Mouse (Mus musculus): ENCODE data around the gene Gm20605. TPM values are rescaled to one million over a fixed set of nuclear protein-coding genes. Genes with fewer than 3 reads are reported as not detected.

Gene Gm20605
- polyA plus RNA-seq, 2 experiments: 7.4 to 16.8 TPM

- Histone ChIP-seq H3K36me3 (ENCODE audit: control insufficient read depth, insufficient read depth, low read length) (peaks cover 43% of the 10 kb centered on the region), H3K27ac (replicated peaks; ENCODE audit: low read depth, low read length) (no peak overlapping the region), H3K27me3 (ENCODE audit: control insufficient read depth, insufficient read depth, low read length) (no peaks in the 10 kb centered on the region), H3K4me2 (replicated peaks; ENCODE audit: low read depth, low read length, severe bottlenecking) (no peak overlapping the region), H3K9ac (ENCODE audit: low read depth, low read length, severe bottlenecking) (no peak overlapping the region), H3K4me1 (ENCODE audit: control insufficient read depth, insufficient read depth, low read length) (no peaks in the 10 kb centered on the region), H3K4me3 (replicated peaks; ENCODE audit: low read length) (no peak overlapping the region), H3K9me3 (ENCODE audit: control insufficient read depth, low read length) (no peaks in the 10 kb centered on the region)
- DNase-seq (ENCODE audit: low spot score) (no peak), ATAC-seq (ENCODE audit: low FRiP score, low read depth) (no peak)
- WGBS: 86% methylated on average over 6 of the region's 6 CpGs
- TF ChIP-seq POLR2A (IDR thresholded peaks at IDR 0.05; ENCODE audit: borderline replicate concordance, extremely low read depth, insufficient read depth, insufficient read length): no peak
These were observed 31.2 kb downstream of the Gm20605 start for GRCm38 (mm10) chr5:137660064-137660688.

- Histone ChIP-seq H3K9ac (ENCODE audit: low read depth, low read length, severe bottlenecking) (no peak overlapping the region), H3K27ac (replicated peaks; ENCODE audit: low read depth, low read length) (no peak overlapping the region), H3K27me3 (ENCODE audit: control insufficient read depth, insufficient read depth, low read length) (no peaks in the 10 kb centered on the region), H3K4me2 (replicated peaks; ENCODE audit: low read depth, low read length, severe bottlenecking) (no peak overlapping the region), H3K9me3 (ENCODE audit: control insufficient read depth, low read length) (no peaks in the 10 kb centered on the region), H3K36me3 (ENCODE audit: control insufficient read depth, insufficient read depth, low read length) (peaks cover 65% of the 10 kb centered on the region), H3K4me1 (ENCODE audit: control insufficient read depth, insufficient read depth, low read length) (no peaks in the 10 kb centered on the region), H3K4me3 (replicated peaks; ENCODE audit: low read length) (no peak overlapping the region)
- no peak for TF ChIP-seq POLR2A (IDR thresholded peaks at IDR 0.05; ENCODE audit: borderline replicate concordance, extremely low read depth, insufficient read depth, insufficient read length)
- DNase-seq (ENCODE audit: low spot score) (no peak), ATAC-seq (ENCODE audit: low FRiP score, low read depth) (no peak)
- 79% methylated on average over 9 of the region's 9 CpGs for WGBS
These were observed 34.1 kb downstream of the Gm20605 start for GRCm38 (mm10) chr5:137663057-137663456.

- H3K36me3 ChIP-seq (ENCODE audit: control insufficient read depth, insufficient read depth, low read length): peaks cover 32% of the 10 kb centered on the region
- H3K9ac ChIP-seq (ENCODE audit: low read depth, low read length, severe bottlenecking): no peak overlapping the region
- no peak overlapping the region for H3K4me2 ChIP-seq (replicated peaks; ENCODE audit: low read depth, low read length, severe bottlenecking)
- no peaks in the 10 kb centered on the region for H3K27me3 ChIP-seq (ENCODE audit: control insufficient read depth, insufficient read depth, low read length)
- 0 out of 2 replicates have a peak overlapping the region, but pooled peaks have one; percentile 33 for H3K27ac ChIP-seq (replicated peaks; ENCODE audit: low read depth, low read length)
- no peaks in the 10 kb centered on the region for H3K9me3 ChIP-seq (ENCODE audit: control insufficient read depth, low read length)
- DNase-seq (ENCODE audit: low spot score) (no peak), ATAC-seq (ENCODE audit: low FRiP score, low read depth) (no peak)
- peaks cover 12% of the 10 kb centered on the region for H3K4me1 ChIP-seq (ENCODE audit: control insufficient read depth, insufficient read depth, low read length)
- no peak overlapping the region for H3K4me3 ChIP-seq (replicated peaks; ENCODE audit: low read length)
- TF ChIP-seq POLR2A (IDR thresholded peaks at IDR 0.05; ENCODE audit: borderline replicate concordance, extremely low read depth, insufficient read depth, insufficient read length): no peak
- 77% methylated on average over 10 of the region's 10 CpGs for WGBS
These were observed 40.0 kb downstream of the Gm20605 start for GRCm38 (mm10) chr5:137668971-137669370.

GRCm38 (mm10) chr5:137670240-137670639 lies 41.3 kb downstream of the Gm20605 start:
- Histone ChIP-seq H3K4me2 (replicated peaks; ENCODE audit: low read depth, low read length, severe bottlenecking) (no peak overlapping the region), H3K27me3 (ENCODE audit: control insufficient read depth, insufficient read depth, low read length) (no peaks in the 10 kb centered on the region), H3K4me1 (ENCODE audit: control insufficient read depth, insufficient read depth, low read length) (peaks cover 12% of the 10 kb centered on the region), H3K4me3 (replicated peaks; ENCODE audit: low read length) (no peak overlapping the region), H3K9ac (ENCODE audit: low read depth, low read length, severe bottlenecking) (no peak overlapping the region), H3K9me3 (ENCODE audit: control insufficient read depth, low read length) (no peaks in the 10 kb centered on the region), H3K27ac (replicated peaks; ENCODE audit: low read depth, low read length) (no peak overlapping the region), H3K36me3 (ENCODE audit: control insufficient read depth, insufficient read depth, low read length) (peaks cover 22% of the 10 kb centered on the region)
- WGBS: 91% methylated on average over 1 of the region's 1 CpGs
- ATAC-seq (ENCODE audit: low FRiP score, low read depth) (no peak), DNase-seq (ENCODE audit: low spot score) (no peak)
- no peak for TF ChIP-seq POLR2A (IDR thresholded peaks at IDR 0.05; ENCODE audit: borderline replicate concordance, extremely low read depth, insufficient read depth, insufficient read length)

- H3K36me3 ChIP-seq (ENCODE audit: control insufficient read depth, insufficient read depth, low read length): peaks cover 9% of the 10 kb centered on the region
- peaks cover 12% of the 10 kb centered on the region for H3K4me1 ChIP-seq (ENCODE audit: control insufficient read depth, insufficient read depth, low read length)
- no peaks in the 10 kb centered on the region for H3K27me3 ChIP-seq (ENCODE audit: control insufficient read depth, insufficient read depth, low read length)
- WGBS: 15% methylated on average over 9 of the region's 9 CpGs
- ATAC-seq (ENCODE audit: low FRiP score, low read depth) (peak; percentile 60), DNase-seq (ENCODE audit: low spot score) (peak; percentile 47)
- no peak overlapping the region for H3K4me3 ChIP-seq (replicated peaks; ENCODE audit: low read length)
- H3K4me2 ChIP-seq (replicated peaks; ENCODE audit: low read depth, low read length, severe bottlenecking): no peak overlapping the region
- no peak for TF ChIP-seq POLR2A (IDR thresholded peaks at IDR 0.05; ENCODE audit: borderline replicate concordance, extremely low read depth, insufficient read depth, insufficient read length)
- H3K27ac ChIP-seq (replicated peaks; ENCODE audit: low read depth, low read length): peak overlapping the region; percentile 56
- peak overlapping the region; percentile 28; the same call in 1 of the 2 replicates for H3K9ac ChIP-seq (ENCODE audit: low read depth, low read length, severe bottlenecking)
- H3K9me3 ChIP-seq (ENCODE audit: control insufficient read depth, low read length): no peaks in the 10 kb centered on the region
These were observed 42.7 kb downstream of the Gm20605 start for GRCm38 (mm10) chr5:137671443-137672240.
